Mouse (Mus musculus) kidney, postnatal 36 days (tissue): Measurements from ENCODE around the gene Nkd1.

Experiments
- DNase-seq, 2 experiments: peaks; one replicate each; pipeline ENCODE4 v3.0.0; 2021 to 2022; ENCODE audit warnings: mixed read lengths in 2 of 2

Gene Nkd1

GRCm38 (mm10) chr8:88520985-88521527 lies at the start of gene Nkd1:
Gene Nkd1 (plus strand): TSS chr8:88521354.
- DNase-seq, result peak; percentile 69 to 90

DNA sequence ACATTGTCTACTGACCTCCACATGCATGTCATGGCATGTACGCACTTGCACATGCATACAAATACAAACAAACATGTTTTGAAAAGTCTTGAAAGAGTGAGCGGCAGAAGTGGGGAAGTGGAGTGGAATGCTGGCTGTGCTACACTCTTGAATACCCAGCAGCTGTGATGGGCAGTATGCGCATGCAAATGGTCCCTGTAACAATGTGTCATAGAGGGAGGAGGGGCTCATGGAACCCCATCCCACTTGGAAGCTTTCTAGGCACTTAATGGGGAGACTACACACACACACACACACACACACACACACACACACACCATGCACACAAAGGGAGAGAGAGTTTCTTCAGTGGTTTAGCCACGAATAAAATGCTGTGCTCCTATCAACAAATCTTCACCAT lies 39.9 kb upstream of the Nkd1 start:
- no peak for DNase-seq

DNA sequence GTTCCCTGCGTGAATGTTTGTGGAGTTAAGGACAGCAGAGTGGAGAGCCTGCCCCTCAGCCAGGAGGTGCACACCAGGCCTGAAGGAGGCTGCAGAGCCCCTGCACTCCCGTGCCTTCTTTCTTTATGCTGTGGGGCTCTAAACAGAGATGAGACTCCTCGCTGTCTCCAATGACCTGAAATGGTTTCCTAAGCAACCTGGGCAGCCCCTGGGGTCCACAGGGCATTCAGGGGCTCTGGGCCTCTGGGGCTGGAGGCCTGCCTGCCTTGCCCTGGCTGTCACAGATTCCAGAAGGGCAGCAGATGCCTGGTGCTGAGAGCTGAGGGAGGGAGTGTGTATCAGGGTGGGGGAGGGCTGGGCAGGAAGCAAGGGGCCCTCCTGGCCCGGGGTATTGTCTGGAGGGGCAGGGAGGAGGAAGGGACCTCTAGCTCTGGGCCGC lies 32.7 kb upstream of the Nkd1 start:
- DNase-seq, result no peak

DNA sequence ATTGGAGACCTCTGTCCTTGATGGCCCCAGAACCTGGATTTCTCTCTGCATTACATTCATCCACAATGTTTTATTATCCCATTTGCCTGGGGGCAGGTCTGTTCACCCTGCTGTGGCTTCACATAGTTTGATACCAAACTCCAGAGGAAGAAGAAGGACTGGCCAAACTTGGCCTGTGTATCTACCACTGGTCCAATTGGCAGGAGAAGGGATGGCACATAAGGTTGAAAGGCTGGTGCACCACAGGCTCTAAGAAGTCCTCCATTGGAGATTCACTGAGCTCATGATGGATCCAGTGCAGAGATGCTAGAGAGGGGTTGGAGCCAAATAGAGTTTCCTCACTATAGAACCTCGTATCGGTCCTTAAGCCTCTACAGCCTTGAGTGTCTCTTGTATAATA lies 27.1 kb upstream of the Nkd1 start:
- DNase-seq, result no peak

GRCm38 (mm10) chr8:88495071-88495805 lies 25.9 kb upstream of the Nkd1 start:
- no peak for DNase-seq

DNA sequence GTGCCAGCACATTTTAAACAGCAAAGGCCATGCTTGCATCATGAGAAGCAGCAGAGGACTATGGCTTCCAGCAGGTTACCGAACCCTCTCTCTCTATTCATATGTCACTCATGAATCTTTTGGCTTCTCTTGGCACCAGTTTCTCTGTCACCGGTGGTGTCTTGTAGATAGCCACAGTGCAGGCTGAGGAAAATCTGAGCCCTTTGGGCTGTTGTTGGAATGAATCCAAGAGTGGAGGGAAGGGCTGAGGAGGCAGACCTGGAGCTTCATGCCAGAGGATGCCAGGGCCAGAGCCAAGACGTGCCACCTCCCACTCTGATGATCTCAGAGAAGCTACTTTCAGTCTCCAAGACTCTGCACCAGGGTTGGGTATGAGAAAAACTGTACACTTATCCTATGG lies 19.0 kb upstream of the Nkd1 start:
- DNase-seq, result no peak

DNA sequence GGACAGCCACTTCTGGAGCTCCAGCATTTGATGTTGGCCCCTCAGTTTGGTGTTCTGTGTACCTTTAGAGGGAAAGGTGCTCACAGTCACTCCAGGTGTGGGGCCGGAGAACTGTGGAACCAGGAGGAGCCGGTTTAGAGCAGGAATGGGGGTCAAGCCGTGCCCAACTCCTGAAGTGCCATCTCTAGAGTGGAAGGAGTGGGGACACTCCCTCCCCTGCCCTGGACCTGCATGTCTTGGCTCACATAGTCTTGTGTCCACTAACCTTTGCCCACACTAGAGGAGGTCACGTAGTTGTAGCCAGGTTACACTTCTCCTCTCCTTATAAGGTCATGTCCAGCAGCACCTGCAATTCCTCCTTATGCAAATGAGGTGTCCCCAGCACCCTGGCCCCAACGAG lies 14.2 kb upstream of the Nkd1 start:
- peak in 1 of 2 experiments; percentile 29 for DNase-seq

DNA sequence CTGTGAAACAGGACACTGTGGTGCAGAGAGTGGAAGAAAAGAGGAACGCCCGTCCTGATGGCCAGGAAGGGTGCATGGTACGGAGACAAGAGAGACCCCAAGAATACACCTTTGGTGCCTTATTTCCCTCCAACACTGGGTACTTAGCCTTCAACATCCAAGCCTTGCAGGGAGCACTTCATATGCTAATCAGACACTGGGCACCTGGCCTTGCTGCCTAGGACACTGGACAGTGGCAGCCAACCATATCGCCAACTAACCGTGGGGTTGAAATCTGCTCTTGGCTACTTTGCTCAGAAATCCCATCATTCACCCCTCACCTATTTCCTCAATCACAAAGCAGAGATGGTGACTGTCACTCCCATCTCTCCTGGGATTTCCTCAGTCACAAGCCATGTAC lies 10.1 kb upstream of the Nkd1 start:
- DNase-seq, result no peak

- no peak for DNase-seq
Measured at GRCm38 (mm10) chr8:88512094-88512794, 8.9 kb upstream of the Nkd1 start.

- DNase-seq, result no peak
Measured at GRCm38 (mm10) chr8:88518047-88518446, 3.1 kb upstream of the Nkd1 start.

- DNase-seq, result peak in 1 of 2 experiments; percentile 31
Measured at GRCm38 (mm10) chr8:88520381-88520780, 773 bp upstream of the Nkd1 start.

DNA sequence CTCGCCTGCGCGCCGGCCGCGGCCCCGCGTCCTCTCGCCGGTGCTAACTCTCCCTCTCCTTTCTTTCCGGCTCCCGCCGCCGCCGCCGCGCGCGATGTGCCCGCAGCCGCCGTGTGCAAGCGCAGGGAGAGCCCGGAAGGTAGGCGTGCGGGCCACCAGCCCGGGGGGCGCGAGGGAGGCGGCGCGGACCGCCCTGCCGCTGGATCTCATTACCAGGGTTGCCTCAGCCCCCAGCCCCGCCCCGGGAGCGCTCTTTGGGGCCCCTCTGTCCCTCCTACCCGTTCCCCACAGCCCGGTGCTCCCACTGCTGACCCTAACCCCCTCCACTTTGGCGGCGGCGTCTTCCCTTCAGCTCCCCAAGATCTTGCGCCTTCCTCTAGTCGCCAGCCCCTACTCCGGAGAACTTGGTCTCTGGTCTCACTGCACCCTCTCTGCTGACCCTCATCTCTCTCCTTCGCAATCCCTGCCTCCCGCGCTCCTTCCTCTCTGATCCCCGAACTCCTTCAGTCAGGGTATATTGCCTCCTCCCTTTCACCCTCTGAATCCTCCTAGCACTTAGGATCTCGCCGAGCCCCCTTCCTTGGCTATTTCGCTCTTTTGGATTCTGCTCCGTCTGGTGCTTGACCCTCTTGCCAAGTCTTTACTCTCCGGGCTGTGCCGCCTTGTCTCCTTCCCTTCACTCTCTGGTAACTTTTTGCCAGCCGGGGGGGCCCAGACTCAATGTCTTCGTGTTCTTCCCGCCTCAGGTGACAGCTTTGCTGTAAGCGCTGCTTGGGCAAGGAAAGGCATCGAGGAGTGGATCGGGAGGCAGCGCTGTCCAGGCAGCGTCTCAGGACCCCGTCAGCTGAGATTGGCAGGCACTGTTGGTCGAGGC lies 624 bp downstream of the Nkd1 start:
- DNase-seq, result peak in 1 of 2 experiments; percentile 19

DNA sequence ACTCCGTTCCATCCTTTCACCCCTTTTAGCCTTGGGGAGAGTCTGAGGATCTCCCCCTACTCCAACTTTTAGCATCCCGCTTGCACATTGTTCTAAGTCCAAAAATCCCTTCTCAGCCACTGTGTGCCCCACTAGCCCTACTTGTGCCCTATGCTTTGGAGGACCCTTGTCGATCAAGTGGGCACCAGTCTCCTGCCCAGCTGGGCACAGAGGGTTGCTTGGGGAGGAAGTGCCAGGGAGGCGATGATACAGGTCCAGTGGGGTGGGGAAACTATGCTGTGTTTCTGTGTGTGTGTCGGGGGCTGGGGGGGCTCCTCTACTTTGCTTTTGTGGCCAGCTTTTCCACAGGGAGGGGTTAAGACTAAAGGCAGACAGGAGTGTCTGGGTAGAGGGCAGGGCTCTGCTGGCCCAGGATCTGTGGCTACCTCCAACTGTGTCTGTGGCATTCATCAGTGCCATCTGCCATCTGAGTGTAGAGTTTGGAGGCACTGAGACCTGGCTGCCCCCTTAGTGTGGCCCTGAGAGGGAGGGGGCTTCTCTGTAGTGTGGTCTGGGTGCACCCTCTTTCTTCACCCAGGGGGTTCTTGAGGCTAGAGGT lies 1.4 kb downstream of the Nkd1 start:
- no peak for DNase-seq

DNA sequence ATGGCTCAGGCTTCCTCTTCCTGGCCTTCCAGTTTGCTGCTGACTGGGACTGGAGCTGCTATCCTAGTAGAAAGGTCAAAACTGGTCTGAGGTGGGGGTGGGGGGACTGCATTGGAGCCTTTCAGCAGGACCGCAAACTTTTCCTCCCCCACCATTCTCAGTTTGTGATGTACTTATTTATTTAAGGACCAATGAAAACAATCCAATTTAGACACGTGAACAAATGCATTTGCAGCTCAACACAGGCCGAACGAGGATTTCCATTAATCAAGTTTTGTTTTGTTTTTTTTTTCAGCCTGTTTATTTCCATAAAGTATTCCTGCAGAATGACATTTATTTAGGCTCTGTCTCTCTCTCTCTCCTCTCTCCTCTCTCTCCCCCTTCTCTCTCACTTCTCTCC lies 2.5 kb downstream of the Nkd1 start:
- no peak for DNase-seq

DNA sequence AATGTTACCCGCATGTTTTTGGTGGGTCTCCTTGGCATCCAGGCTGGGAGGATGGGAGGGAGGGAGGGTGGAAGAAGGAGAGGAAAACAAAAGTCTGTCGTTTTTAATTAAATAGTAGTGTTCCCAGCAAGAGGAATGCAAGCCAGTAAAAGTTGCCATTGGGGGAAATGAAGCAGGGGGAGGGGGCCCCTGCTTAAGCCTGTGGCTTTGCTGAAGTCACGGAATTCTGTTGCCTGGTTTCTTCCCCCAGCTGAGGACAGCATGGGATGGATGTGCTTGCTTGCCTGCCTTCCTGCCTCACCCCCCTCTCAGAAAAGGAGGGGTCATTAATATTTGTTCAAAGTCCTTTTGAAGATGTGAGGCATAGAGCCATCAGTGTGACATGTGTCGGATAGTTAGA lies 3.0 kb downstream of the Nkd1 start:
- DNase-seq, result no peak

- DNase-seq, result peak; percentile 21 to 26
Measured at GRCm38 (mm10) chr8:88524851-88525250, 3.7 kb downstream of the Nkd1 start.

GRCm38 (mm10) chr8:88526296-88526695 lies 5.1 kb downstream of the Nkd1 start:
- DNase-seq, result no peak

DNA sequence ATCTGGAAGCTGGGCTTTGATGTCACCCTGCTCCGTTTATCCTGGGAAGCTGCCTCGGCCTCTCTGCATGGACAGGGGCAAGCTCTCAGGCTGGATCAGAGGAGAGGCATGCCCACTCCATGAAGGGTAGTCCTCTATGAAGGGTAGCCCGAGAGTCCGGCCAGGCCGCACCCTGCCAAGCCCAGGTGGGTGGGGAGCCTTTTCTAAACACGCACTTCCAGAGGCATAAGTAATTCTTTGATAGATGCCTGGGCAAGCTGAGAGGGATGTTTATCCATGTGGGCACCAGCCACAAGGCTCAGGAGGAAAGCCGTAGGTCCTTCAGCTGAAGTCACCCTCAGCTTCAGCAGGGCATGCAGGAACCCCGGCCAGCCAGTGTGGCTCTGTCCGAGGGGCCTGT lies 7.0 kb downstream of the Nkd1 start:
- DNase-seq, result no peak

DNA sequence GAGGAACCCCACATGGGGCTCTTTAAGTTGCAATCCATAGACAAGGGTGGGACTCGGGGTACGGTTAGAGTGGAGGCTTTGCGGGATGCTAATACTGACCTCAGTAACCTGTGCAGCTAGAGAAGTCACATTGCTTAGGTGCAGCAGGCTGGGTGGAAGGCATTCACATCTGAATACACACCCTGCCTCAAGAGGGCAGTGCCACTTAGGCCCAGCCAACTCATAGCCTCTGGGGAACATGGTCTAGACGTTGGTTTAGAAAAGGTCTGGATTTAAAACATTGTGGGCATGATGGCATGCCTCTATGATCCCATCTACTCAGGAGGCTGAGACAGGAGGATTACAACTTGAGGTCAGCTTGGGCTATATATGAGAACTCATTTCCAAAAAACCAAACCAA lies 8.6 kb downstream of the Nkd1 start:
- DNase-seq, result no peak

- DNase-seq, result no peak
Measured at GRCm38 (mm10) chr8:88537081-88537480, 15.9 kb downstream of the Nkd1 start.

DNA sequence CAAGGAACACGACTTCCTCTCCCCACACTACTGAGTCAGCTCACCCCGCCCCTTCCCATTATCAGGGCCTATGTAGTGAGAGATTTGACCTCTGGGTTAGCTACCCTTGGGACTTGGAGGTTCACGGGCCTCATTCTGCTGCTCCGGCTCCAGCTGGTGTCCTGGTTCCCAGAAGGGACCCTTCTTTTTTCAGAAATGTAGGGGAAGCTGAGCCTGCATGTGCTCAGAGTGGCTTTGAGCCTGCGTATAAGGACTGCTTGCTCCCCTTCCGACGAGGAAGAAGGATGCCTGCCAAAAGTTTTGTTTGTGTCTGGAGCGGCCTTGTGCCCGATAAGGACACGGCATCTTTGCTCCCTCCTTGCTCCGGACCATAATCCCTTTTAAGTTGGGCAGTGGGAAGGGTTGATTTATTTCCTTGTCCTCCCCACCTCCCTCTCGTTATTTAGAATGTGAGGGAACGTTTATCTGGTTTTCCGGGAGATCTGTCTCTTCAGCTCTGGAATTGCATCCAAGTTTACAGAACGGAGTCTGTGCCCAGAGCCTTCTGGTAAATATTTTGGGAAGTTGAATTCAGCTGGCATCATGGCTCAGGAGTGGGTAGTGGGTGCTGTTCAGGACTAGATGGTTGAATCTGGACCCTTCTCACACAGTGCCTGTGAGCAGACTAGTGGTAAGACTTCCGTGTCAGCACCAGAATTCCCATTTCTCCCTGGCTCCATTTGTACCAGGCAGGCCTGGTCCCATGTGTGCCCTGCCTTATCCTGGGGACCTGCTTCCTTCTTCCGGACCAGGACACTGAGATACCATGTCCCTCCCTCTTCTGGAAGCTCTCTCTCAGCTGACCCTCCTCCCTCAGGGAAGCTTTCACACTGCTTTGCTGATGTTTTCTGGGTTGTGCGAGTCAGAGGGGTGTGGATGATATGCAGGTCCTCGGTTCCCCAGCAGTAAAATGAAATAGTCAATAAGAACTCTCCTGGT lies 17.1 kb downstream of the Nkd1 start:
- peak; percentile 37 to 49 for DNase-seq
